Mouse (Mus musculus): Measurements from ENCODE around the gene Vav3.

Gene Vav3

GRCm38 (mm10) chr3:109731592-109732230 is 391.3 kb downstream of the Vav3 start:
- no peak for DNase-seq (ENCODE audit: low read depth, low spot score)
- H3K27me3 ChIP-seq (ENCODE audit: control insufficient read depth, insufficient read depth, low read length, poor library complexity, severe bottlenecking) = no peaks in the 10 kb centered on the region
- H3K36me3 ChIP-seq (ENCODE audit: control insufficient read depth, insufficient read depth, low read length, poor library complexity, severe bottlenecking) = no peaks in the 10 kb centered on the region

- H3K27me3 ChIP-seq (ENCODE audit: control insufficient read depth, insufficient read depth, low read length, poor library complexity, severe bottlenecking) = no peaks in the 10 kb centered on the region
- DNase-seq (ENCODE audit: low read depth, low spot score) = peak; percentile 2
These were observed 392.1 kb downstream of the Vav3 start for GRCm38 (mm10) chr3:109732327-109733182.

More at GRCm38 (mm10) chr3:109732327-109733182, 392.1 kb downstream of the Vav3 start:
- H3K36me3 ChIP-seq (ENCODE audit: control insufficient read depth, insufficient read depth, low read length, poor library complexity, severe bottlenecking) = no peaks in the 10 kb centered on the region
